Mouse (Mus musculus) testis, adult 2 months (tissue): ENCODE data around the gene Sema4a. TPM values are rescaled to one million over a fixed set of nuclear protein-coding genes. Genes with fewer than 3 reads are reported as not detected.

Source experiments
- H3K27ac ChIP-seq: fragments of 200-500 bp; 2 replicates; pipeline ENCODE4 v1.5.1; 2012; ENCODE audit warnings: low read depth, low read length; ENCODE audit not compliant: control insufficient read depth, insufficient read depth
- H3K27me3 ChIP-seq: fragments of 200-500 bp; 2 replicates; pipeline ENCODE4 v1.6.1; 2012; ENCODE audit warnings: mild to moderate bottlenecking, low read length, moderate library complexity; ENCODE audit not compliant: control insufficient read depth, insufficient read depth
- H3K36me3 ChIP-seq: fragments of 200-500 bp; 2 replicates; pipeline ENCODE4 v1.6.1; 2012; ENCODE audit warnings: mild to moderate bottlenecking, low read length; ENCODE audit not compliant: control insufficient read depth, insufficient read depth
- H3K4me1 ChIP-seq: fragments of 200-500 bp; 2 replicates; pipeline ENCODE4 v1.6.1; 2012; ENCODE audit warnings: low read length; ENCODE audit not compliant: control insufficient read depth, insufficient read depth
- H3K4me3 ChIP-seq: fragments of 200-500 bp; 2 replicates; pipeline ENCODE4 v1.5.1; 2012; ENCODE audit warnings: low read depth, mild to moderate bottlenecking, low read length, moderate library complexity, mixed read lengths; ENCODE audit not compliant: control insufficient read depth
- CTCF ChIP-seq: fragments of 200-500 bp; IDR thresholded peaks from 2 replicates; pipeline ENCODE4 v1.5.1; 2012; ENCODE audit warnings: low read depth, mild to moderate bottlenecking, inconsistent platforms, low read length, moderate library complexity; ENCODE audit not compliant: control insufficient read depth, insufficient read depth, insufficient replicate concordance
- POLR2A ChIP-seq: fragments of 200-500 bp; IDR thresholded peaks from 2 replicates; pipeline ENCODE4 v1.6.1; 2012; ENCODE audit warnings: low read depth, mild to moderate bottlenecking, inconsistent platforms, low read length, moderate library complexity; ENCODE audit not compliant: control insufficient read depth
- polyA plus RNA-seq: library from polyadenylated mRNA; depleted of rRNA; stranded (reverse); fragments of >200 nt; gene quantifications from 2 replicates; pipeline ENCODE4 v1.2.3, GENCODE M21; 2012

Sema4a gene
- polyA plus RNA-seq, 1 experiment, result 58.9 TPM

DNA sequence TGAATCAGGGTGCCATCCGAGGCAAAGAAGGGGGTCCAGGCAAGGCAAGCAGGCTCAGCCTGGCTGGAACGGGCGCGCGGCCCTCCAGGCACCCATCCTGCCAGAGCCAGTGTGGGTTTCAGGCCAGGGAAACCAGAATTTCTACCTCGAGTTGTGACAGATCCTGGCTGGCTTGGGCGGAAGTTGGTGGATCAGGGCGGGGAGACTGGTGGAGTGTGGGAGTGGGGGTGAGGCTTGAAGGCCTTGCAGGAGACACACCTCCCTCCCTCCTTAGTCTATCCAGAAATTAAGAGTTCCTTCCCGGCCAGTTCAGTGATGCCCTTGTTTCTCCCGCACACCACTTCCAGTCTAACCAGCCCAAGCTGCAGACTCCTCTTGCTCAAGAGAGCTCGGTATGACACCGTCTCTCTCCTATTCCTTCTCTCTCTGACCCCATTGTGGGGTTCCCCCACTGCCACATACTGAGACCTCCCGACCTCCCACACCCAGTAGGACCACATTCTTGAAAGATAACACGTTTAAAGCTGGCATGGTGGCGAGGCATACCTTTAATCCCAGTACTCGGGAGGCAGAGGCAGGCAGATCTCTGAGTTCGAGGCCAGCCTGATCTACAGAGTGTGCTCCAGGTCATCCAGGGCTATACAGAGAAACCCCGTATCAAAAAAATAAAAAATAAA, 5.3 kb downstream of the Sema4a start:
- no peak overlapping the region for H3K27ac ChIP-seq
- no peaks in the 10 kb centered on the region for H3K27me3 ChIP-seq
- peaks cover 9% of the 10 kb centered on the region for H3K4me1 ChIP-seq
- H3K4me3 ChIP-seq, result no peak overlapping the region
- TF ChIP-seq POLR2A (no peak), CTCF (no peak)
- no peaks in the 10 kb centered on the region for H3K36me3 ChIP-seq

DNA sequence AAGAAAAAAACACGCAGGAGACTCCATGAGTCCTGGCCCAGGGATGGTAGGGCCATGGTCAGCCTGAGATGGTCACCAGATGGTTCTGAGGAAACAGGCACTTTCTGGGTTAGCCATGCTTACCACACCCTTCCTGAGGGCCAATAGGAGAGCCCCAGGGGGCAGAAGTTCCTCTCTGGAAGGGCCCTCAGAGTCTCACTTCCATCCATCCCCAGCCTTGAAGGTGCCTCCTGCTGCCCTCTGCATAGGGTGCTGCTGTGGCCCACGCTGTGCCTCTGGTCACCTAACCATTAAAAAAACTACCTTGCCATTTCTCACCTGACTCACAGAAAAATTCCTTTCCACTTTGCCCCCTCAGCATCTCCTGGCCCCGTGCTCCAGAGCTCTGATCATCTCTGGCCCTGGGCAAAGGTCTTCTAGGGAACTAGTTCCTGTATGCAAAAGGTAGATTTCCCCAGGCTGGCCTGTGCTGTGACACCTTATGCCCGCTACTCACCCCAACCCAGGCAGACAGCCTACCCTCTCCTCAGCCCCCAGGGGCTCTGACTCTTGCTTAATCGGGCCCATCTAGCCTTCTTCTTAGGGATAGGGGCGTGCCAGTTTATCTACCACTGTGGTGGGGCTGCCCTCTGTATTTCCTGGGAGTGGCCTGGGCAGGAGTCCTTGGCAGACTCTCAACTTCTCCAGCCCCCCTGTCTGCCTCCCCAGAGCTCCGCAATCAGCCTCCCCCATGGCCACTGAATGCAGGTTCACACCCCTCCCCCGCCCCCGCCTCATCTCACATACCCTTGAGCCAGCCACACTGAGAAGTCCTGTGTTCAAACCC, 6.0 kb downstream of the Sema4a start:
- H3K27me3 ChIP-seq, result no peaks in the 10 kb centered on the region
- no peak overlapping the region for H3K27ac ChIP-seq
- TF ChIP-seq CTCF, result no peak
- no peak for TF ChIP-seq POLR2A
- H3K4me1 ChIP-seq, result peaks cover 9% of the 10 kb centered on the region
- H3K4me3 ChIP-seq, result no peak overlapping the region
- no peaks in the 10 kb centered on the region for H3K36me3 ChIP-seq

DNA sequence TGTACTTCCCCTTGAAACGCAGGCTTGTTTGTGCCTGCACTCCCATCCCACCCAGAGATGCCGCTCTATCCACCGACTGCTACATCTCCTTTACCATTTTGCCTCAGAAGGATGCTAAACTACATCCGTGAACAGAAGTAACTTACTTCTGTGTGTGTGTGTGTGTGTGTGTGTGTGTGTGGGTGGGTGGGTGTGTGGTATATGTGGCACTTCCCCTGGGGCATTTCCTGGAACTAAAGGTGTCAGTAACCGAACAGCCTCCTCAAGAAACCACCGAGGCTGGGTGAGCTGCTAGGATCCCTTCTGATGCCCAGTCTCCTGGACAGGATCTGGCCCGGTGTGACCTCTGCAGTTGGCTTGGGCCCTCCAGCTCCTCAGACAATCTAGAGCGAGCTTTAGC, 7.0 kb downstream of the Sema4a start:
- Histone ChIP-seq H3K4me1 (peaks cover 7% of the 10 kb centered on the region), H3K36me3 (no peaks in the 10 kb centered on the region), H3K27me3 (no peaks in the 10 kb centered on the region), H3K4me3 (no peak overlapping the region), H3K27ac (no peak overlapping the region)
- TF ChIP-seq CTCF (no peak), POLR2A (no peak)

DNA sequence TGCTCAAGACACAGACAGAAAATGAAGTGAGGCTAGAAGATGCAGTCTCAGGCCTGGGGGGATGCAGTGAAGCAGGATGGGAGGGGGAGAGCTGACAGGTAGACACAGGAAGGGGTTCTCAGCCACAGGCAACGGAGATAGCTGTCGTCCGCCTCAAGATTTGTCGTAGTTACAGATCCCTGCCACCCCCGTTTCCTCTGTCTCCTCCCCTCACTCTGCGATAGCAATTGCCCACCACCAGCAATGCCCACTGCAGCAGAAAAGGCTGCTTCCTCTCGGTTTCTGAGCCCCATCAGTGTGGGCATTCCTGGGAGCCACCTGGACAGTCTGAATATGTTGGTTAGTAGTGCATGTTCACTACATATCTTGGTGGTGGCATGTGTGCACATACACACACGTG, 7.6 kb downstream of the Sema4a start:
- Histone ChIP-seq H3K4me3 (no peak overlapping the region), H3K4me1 (peaks cover 5% of the 10 kb centered on the region), H3K36me3 (no peaks in the 10 kb centered on the region), H3K27me3 (no peaks in the 10 kb centered on the region), H3K27ac (no peak overlapping the region)
- TF ChIP-seq POLR2A (no peak), CTCF (no peak)

DNA sequence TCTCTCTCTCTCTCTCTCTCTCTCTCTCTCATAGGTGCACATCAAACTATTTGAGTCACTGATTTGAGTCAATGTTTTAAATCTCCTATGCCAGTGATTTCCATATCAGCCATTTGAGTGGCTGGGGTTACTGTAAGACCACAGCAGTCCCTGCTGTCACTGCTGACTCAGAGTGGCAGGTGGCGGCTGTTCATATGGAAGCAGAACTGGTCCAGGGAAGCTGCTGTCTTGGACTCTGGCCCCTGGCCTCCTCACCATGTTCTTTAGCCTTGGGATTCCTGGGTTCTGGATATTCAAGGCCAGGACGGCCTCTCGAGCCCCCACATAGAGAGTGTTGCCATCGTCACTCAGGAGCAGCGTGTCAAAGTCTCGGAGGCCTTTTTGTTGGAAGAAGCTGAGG, 8.3 kb downstream of the Sema4a start:
- Histone ChIP-seq H3K4me1 (peaks cover 4% of the 10 kb centered on the region), H3K27me3 (no peaks in the 10 kb centered on the region), H3K36me3 (no peaks in the 10 kb centered on the region), H3K4me3 (no peak overlapping the region), H3K27ac (no peak overlapping the region)
- no peak for TF ChIP-seq CTCF

DNA sequence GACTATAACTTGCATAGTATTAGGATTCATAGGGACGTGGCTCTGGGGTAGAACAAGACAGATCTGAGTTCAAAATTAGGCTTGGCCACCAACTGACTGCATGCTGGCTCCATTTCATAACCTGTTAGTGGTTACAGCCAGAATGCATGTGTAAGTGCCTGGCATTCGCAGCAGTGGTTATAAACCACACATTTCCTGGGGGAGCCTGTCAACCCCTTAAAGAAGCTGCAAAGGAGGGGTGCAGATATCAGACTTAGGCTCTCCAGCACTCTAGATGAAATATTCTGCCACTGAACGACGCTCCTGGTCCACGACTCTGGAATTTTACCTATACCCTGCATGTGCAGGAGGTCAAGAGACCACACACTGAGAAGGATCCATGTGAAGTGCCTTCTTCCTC, 8.7 kb downstream of the Sema4a start:
- Histone ChIP-seq H3K27me3 (no peaks in the 10 kb centered on the region), H3K4me3 (no peak overlapping the region), H3K4me1 (peaks cover 4% of the 10 kb centered on the region)

DNA sequence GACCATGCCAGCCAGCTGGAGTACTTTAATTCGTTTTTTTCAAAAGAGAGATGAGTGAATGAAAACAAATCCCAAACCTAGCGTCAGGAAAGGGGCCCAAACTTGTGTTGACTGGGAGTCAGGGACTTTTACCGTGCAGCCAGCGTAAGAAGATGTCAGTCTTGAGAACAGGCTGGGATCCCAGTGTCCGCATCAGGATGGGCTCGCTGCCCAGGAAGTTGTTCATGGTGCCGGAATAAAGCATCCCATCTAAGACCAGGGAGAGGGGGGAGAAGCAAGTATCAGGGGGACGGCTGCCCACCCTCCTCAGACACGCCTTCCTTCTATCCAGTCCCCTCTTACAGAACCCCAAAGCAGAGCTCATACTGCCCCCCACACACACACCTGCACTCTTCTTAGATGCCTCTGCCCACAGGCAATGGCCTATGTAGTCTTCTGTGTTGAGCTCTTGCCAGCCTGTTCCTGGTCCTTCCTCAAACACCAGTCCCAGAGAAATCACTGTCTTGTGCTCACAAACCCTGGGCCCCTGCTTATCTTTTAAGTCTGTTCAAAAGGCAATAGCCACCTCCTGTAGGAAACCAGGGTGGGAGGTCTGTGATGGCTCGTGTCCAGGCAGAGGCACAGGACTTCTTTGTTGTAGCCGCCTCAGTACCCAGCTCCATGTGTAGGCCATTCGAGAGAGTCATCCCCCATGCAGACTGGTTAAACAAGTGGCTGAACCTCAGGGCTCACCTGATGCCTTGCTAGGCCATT, 10.4 kb downstream of the Sema4a start:
- Histone ChIP-seq H3K4me3 (no peak overlapping the region), H3K4me1 (peaks cover 4% of the 10 kb centered on the region), H3K36me3 (no peaks in the 10 kb centered on the region), H3K27ac (no peak overlapping the region), H3K27me3 (no peaks in the 10 kb centered on the region)
- TF ChIP-seq POLR2A (no peak), CTCF (no peak)

More for the DNA sequence above, 8.7 kb downstream of the Sema4a start:
- TF ChIP-seq POLR2A (no peak), CTCF (no peak)
- Histone ChIP-seq H3K27ac (no peak overlapping the region), H3K36me3 (no peaks in the 10 kb centered on the region)
